1 mouse cellular context compared by ENCODE assay signal in the genomic region with DNA sequence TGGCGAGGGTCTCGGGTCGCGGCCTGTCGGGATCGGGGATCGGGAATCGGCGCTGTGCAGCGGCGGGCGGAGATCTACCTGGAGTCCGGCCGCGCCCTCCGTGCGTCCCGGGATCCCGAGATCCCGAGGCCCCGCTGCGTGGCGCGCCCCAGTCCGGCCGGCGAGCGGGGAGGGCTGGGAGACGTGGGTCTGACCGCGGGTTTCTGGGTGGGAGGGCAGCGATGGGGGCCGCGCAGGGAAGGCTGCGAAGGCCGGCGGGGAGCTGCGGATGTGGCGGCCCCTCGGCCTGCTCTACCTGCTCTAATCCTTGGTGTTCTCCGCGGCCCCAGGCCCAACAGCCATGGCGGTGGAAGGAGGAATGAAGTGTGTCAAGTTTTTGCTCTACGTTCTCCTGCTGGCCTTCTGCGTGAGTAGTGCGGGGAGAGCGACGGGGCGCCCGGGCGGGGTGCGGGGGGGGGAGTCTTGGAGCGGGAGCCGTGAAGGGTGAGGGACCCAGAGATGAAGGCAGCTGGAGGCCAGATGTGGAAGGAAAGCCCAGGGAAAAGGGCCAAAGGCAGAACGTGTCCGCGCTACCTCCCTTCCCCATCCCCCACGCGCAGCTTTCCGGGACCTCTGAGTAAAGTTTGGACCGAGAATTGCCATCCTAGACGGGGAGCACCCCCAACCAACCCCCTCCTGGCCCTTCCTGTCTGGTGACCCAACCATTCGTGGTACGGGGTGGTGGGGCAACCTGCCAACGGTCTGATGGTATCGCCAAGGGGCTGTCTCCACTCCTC.
A peak's percentile ranks its signal among the peaks of the same experiment; 100 is the strongest.
TF ChIP-seq lines count a peak whose summit lies in the region.

No protein-coding gene starts in this region.

TF ChIP-seq in myocyte, 11 proteins besides CTCF, POLR2A, EP300 and RAD21:
- TF ChIP-seq MAX (IDR thresholded peaks at IDR 0.05; ENCODE audit: low read depth) = no peak
- TF ChIP-seq POLR2AphosphoS2 (IDR thresholded peaks at IDR 0.05; ENCODE audit: insufficient read length, low read depth) = peak; percentile 77
